Mouse (Mus musculus): ENCODE data around the gene Gm10322. TPM values are rescaled to one million over a fixed set of nuclear protein-coding genes. Genes with fewer than 3 reads are reported as not detected.

Gene Gm10322
- polyA plus RNA-seq, 1 experiment from 2014 or later, result not detected

GRCm38 (mm10) chr10:59646821-59647378, 31.0 kb downstream of the Gm10322 start:
- H3K27ac ChIP-seq (ENCODE audit: low read depth, low read length), result no peak overlapping the region
- no peaks in the 10 kb centered on the region for H3K9me3 ChIP-seq (ENCODE audit: control insufficient read depth)
- no peak for TF ChIP-seq CTCF (IDR thresholded peaks at IDR 0.05; ENCODE audit: low read depth)
- H3K4me3 ChIP-seq (ENCODE audit: low read depth, low read length), result no peak overlapping the region
- 54% methylated on average over 5 of the region's 5 CpGs for WGBS
- ATAC-seq, result peak; percentile 64; the same call in 1 of the 2 replicates
- no peak overlapping the region for H3K4me2 ChIP-seq (replicated peaks; ENCODE audit: low read depth)
- no peak overlapping the region for H3K9ac ChIP-seq (ENCODE audit: low read depth, low read length)
- no peaks in the 10 kb centered on the region for H3K36me3 ChIP-seq (ENCODE audit: control insufficient read depth, insufficient read depth)
- no peaks in the 10 kb centered on the region for H3K27me3 ChIP-seq (replicated peaks; ENCODE audit: control insufficient read depth, insufficient read depth, low read length)
- no peaks in the 10 kb centered on the region for H3K4me1 ChIP-seq (replicated peaks; ENCODE audit: control insufficient read depth, insufficient read depth, low read length)

GRCm38 (mm10) chr10:59656799-59657198, 40.9 kb downstream of the Gm10322 start:
- Histone ChIP-seq H3K36me3 (ENCODE audit: control insufficient read depth, insufficient read depth) (no peaks in the 10 kb centered on the region), H3K27me3 (replicated peaks; ENCODE audit: control insufficient read depth, insufficient read depth, low read length) (no peaks in the 10 kb centered on the region), H3K27ac (ENCODE audit: low read depth, low read length) (no peak overlapping the region), H3K9me3 (ENCODE audit: control insufficient read depth) (no peaks in the 10 kb centered on the region), H3K9ac (ENCODE audit: low read depth, low read length) (no peak overlapping the region), H3K4me3 (ENCODE audit: low read depth, low read length) (no peak overlapping the region), H3K4me2 (replicated peaks; ENCODE audit: low read depth) (no peak overlapping the region), H3K4me1 (replicated peaks; ENCODE audit: control insufficient read depth, insufficient read depth, low read length) (no peaks in the 10 kb centered on the region)
- ATAC-seq, result no peak
- TF ChIP-seq CTCF (IDR thresholded peaks at IDR 0.05; ENCODE audit: low read depth), result no peak
- WGBS, result 77% methylated on average over 13 of the region's 13 CpGs

- H3K27me3 ChIP-seq (replicated peaks; ENCODE audit: control insufficient read depth, insufficient read depth, low read length), result no peaks in the 10 kb centered on the region
- no peak for TF ChIP-seq CTCF (IDR thresholded peaks at IDR 0.05; ENCODE audit: low read depth)
- no peak overlapping the region for H3K4me3 ChIP-seq (ENCODE audit: low read depth, low read length)
- no peaks in the 10 kb centered on the region for H3K9me3 ChIP-seq (ENCODE audit: control insufficient read depth)
- no peaks in the 10 kb centered on the region for H3K36me3 ChIP-seq (ENCODE audit: control insufficient read depth, insufficient read depth)
- H3K4me2 ChIP-seq (replicated peaks; ENCODE audit: low read depth), result no peak overlapping the region
- peaks cover 6% of the 10 kb centered on the region; the same call in 1 of the 2 replicates for H3K4me1 ChIP-seq (replicated peaks; ENCODE audit: control insufficient read depth, insufficient read depth, low read length)
- no peak overlapping the region for H3K27ac ChIP-seq (ENCODE audit: low read depth, low read length)
- 70% methylated on average over 2 of the region's 2 CpGs for WGBS
- no peak overlapping the region for H3K9ac ChIP-seq (ENCODE audit: low read depth, low read length)
- ATAC-seq, result no peak
These were observed 48.9 kb downstream of the Gm10322 start for GRCm38 (mm10) chr10:59664765-59665164.

GRCm38 (mm10) chr10:59665503-59666291, 49.8 kb downstream of the Gm10322 start:
- H3K27ac ChIP-seq (ENCODE audit: low read depth, low read length), result no peak overlapping the region
- H3K4me2 ChIP-seq (replicated peaks; ENCODE audit: low read depth), result no peak overlapping the region
- no peak overlapping the region for H3K4me3 ChIP-seq (ENCODE audit: low read depth, low read length)
- no peaks in the 10 kb centered on the region for H3K36me3 ChIP-seq (ENCODE audit: control insufficient read depth, insufficient read depth)
- no peaks in the 10 kb centered on the region for H3K27me3 ChIP-seq (replicated peaks; ENCODE audit: control insufficient read depth, insufficient read depth, low read length)
- 73% methylated on average over 13 of the region's 13 CpGs for WGBS
- peaks cover 6% of the 10 kb centered on the region; the same call in 1 of the 2 replicates for H3K4me1 ChIP-seq (replicated peaks; ENCODE audit: control insufficient read depth, insufficient read depth, low read length)
- TF ChIP-seq CTCF (IDR thresholded peaks at IDR 0.05; ENCODE audit: low read depth), result no peak
- H3K9me3 ChIP-seq (ENCODE audit: control insufficient read depth), result no peaks in the 10 kb centered on the region
- no peak for ATAC-seq
- H3K9ac ChIP-seq (ENCODE audit: low read depth, low read length), result no peak overlapping the region

Other genes starting within 250 kb of the Gm10322 start
- gene Gm10273, start 220.4 kb upstream of the Gm10322 start, polyA plus RNA-seq (2015; fragmentation: Nextera tagmentation; extraction: Ambion mirVana), result 3.4 and 10.3 TPM in 2 replicates
- gene Pla2g12b, start 212.4 kb upstream of the Gm10322 start, polyA plus RNA-seq (2015; fragmentation: Nextera tagmentation; extraction: Ambion mirVana), result 105 and 108 TPM in 2 replicates
- gene Oit3, start 174.3 kb upstream of the Gm10322 start, polyA plus RNA-seq (2015; fragmentation: Nextera tagmentation; extraction: Ambion mirVana), result 0.31 and 0.54 TPM in 2 replicates
- 63.3 and 65.2 TPM in 2 replicates for gene Mcu, start 629 bp downstream of the Gm10322 start, polyA plus RNA-seq (2015; fragmentation: Nextera tagmentation; extraction: Ambion mirVana)
- 57.8 and 59.2 TPM in 2 replicates for gene Micu1, start 86.4 kb downstream of the Gm10322 start, polyA plus RNA-seq (2015; fragmentation: Nextera tagmentation; extraction: Ambion mirVana)

All from intestine, postnatal 0 days (tissue).